3 mouse cellular contexts compared by ENCODE assay signal in genomic region chr12:19928049-19928448, GRCm38 (mm10). TPM values are rescaled to one million over a fixed set of nuclear protein-coding genes. Genes with fewer than 3 reads are reported as not detected.
"Had no signal": no experiment of that assay in that cellular context is flagged by ENCODE, and none has a peak within 500 bp of the region (broad histone marks: within the 10 kb centered on the region; RNA-seq: fewer than 3 reads in every experiment).

No protein-coding gene starts in this region.

RNA-seq across cellular contexts. Expression of gene Gm21863, which starts 26.3 kb away (rescaled TPM):
- total RNA-seq: layer of hippocampus, postnatal 25 days; left cerebral cortex, adult 2 months; left cerebral cortex, postnatal 14 days had no signal
